Mouse (Mus musculus) heart, adult 2 months (tissue): ENCODE measurements around the gene Hoxb7.

ENCODE experiments used
- CTCF ChIP-seq: fragments of 200-600 bp; IDR thresholded peaks from 2 replicates; pipeline ENCODE4 v1.8.1; 2022; ENCODE audit warnings: antibody characterized with exemption, mild to moderate bottlenecking, moderate library complexity
- EP300 ChIP-seq: fragments of 200-500 bp; IDR thresholded peaks from 2 replicates; pipeline ENCODE4 v1.6.1; 2011; ENCODE audit warnings: low read depth, low read length, control low read depth; ENCODE audit not compliant: insufficient read depth
- POLR2A ChIP-seq: fragments of 200-500 bp; IDR thresholded peaks from 2 replicates; pipeline ENCODE4 v1.6.1; 2011; ENCODE audit warnings: mild to moderate bottlenecking, low read depth, low read length, control low read depth; ENCODE audit not compliant: insufficient read depth

GRCm38 (mm10) chr11:96252541-96253120 is 33.8 kb upstream of the Hoxb7 start:
- TF ChIP-seq POLR2A (no peak), EP300 (no peak), CTCF (no peak)
